ENCODE assay signal across 8 mouse cellular contexts in the genomic region with DNA sequence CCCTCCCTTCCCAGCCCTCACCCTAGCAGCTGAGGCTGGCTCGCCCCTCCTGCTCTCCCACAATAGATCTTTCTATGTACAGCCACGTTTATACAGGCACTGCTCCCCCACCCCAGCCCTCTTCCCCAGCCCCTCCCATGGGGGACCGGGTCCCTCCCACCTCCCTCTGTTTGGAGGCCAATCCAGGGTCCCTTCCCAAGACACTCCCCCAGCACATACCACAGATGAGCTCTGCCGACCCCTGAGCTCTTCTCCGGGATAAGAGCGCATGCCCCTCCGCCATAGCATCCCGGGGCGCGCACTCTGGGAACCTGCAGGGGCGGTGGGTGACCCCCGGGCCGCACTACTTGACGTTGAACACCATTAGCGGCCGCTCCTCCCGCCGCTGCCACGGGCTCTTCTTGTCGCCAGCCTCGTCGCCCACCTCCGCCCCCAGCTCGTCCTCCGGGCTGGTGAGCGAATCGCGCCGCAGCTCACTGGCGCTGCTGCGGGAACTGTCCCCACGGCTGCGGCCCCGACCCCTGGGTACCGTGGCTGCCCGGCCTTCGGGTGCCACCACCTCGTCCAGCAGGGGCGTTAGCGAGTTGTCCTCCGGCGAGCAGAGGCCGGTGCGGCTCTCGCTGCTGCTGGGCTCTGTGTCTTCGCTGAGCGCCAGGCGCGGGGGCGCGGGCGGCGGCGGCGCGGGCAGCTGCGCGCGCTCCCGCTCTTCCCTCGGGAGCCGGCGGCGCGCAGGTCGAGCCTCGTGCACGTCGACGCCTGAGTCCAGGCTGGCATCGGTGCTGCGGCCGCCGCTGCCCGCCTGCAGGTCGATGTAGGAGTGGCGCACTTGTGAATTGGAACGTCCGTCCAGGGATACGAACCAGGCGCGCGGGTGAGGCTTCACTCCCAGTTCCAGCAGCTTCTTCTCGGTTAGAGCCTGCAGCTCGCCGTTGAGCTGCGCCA. TPM values are rescaled to one million over a fixed set of nuclear protein-coding genes. Genes with fewer than 3 reads are reported as not detected.
DNase-seq lines count a peak whose midpoint lies in the region; ATAC-seq and TF ChIP-seq lines count a peak whose summit lies in the region.

No protein-coding gene starts in this region.

- peak in 1 of 2 experiments; percentile 43 for DNase-seq in spleen, adult 2 months (ENCODE audit: low read depth in 1 of 2, low spot score in 2 of 2)
- no peak for DNase-seq in spleen, adult 12 weeks (ENCODE audit: low spot score)
- peak; percentile 78 for DNase-seq in embryo, embryonic 10.5 days (ENCODE audit: low spot score)
- peak; percentile 68 to 82 for DNase-seq in gastrocnemius, postnatal 4 days (ENCODE audit: low spot score in 2 of 2)
- DNase-seq in kidney, adult 8-10 months, result peak; percentile 56 to 58
- peak; percentile 45 for DNase-seq in liver, adult 2 months (ENCODE audit: extremely low read depth, low read depth, low spot score)
- DNase-seq in yolk sac, embryonic 10.5 days (ENCODE audit: low spot score), result peak; percentile 53

- H3K27ac ChIP-seq in spleen, adult 2 months (ENCODE audit: insufficient read depth, low read length), result no peak overlapping the region
- no peak overlapping the region for H3K27ac ChIP-seq in liver, adult 2 months (replicated peaks; ENCODE audit: insufficient read depth, low read depth, low read length)
- peak overlapping the region; percentile 17 for H3K27ac ChIP-seq in midbrain, embryonic 16.5 days (ENCODE audit: low read length)

- no peak for TF ChIP-seq POLR2A in spleen, adult 2 months (IDR thresholded peaks at IDR 0.05; ENCODE audit: low read depth, low read length)
- no peak for TF ChIP-seq POLR2A in liver, adult 2 months (IDR thresholded peaks at IDR 0.05; ENCODE audit: extremely low read depth, insufficient read depth, low read length)

- peaks cover 21% of the 10 kb centered on the region for H3K4me1 ChIP-seq in spleen, adult 2 months (ENCODE audit: control insufficient read depth, insufficient read depth, insufficient read length)
- H3K4me1 ChIP-seq in liver, adult 2 months (ENCODE audit: control insufficient read depth, insufficient read depth, low read length), result peaks cover 11% of the 10 kb centered on the region
- H3K4me1 ChIP-seq in midbrain, embryonic 16.5 days (ENCODE audit: control insufficient read depth, insufficient read depth, low read length), result peaks cover 17% of the 10 kb centered on the region

- 0 out of 2 replicates have a peak, but pooled peaks cover 2% of the 10 kb centered on the region for H3K27me3 ChIP-seq in spleen, adult 2 months (ENCODE audit: control insufficient read depth, insufficient read depth, low read length)
- H3K27me3 ChIP-seq in liver, adult 2 months (ENCODE audit: control insufficient read depth, insufficient read depth, low read length), result no peaks in the 10 kb centered on the region
- no peaks in the 10 kb centered on the region for H3K27me3 ChIP-seq in midbrain, embryonic 16.5 days (ENCODE audit: control insufficient read depth, insufficient read depth, low read depth, low read length)

- WGBS in spleen, adult 2 months, result 63% methylated on average over 85 of the region's 87 CpGs
- 38% methylated on average over 87 of the region's 87 CpGs for WGBS in liver, adult 2 months
- 5% methylated on average over 81 of the region's 87 CpGs for WGBS in midbrain, embryonic 16.5 days

- no peak for TF ChIP-seq CTCF in spleen, adult 2 months (IDR thresholded peaks at IDR 0.05; ENCODE audit: extremely low read depth, insufficient read depth, insufficient read length, insufficient replicate concordance)
- peak; percentile 59 for TF ChIP-seq CTCF in liver, adult 2 months (IDR thresholded peaks at IDR 0.05; ENCODE audit: low read depth, low read length)

- ATAC-seq in midbrain, embryonic 16.5 days, result no peak

- H3K79me2 ChIP-seq in liver, adult 2 months (ENCODE audit: control insufficient read depth, insufficient read depth, low read length), result no peaks in the 10 kb centered on the region; the same call in 1 of the 2 replicates

- peaks cover 6% of the 10 kb centered on the region; the same call in 1 of the 2 replicates for H3K36me3 ChIP-seq in spleen, adult 2 months (ENCODE audit: control insufficient read depth, insufficient read depth, low read length)
- H3K36me3 ChIP-seq in liver, adult 2 months (ENCODE audit: control insufficient read depth, insufficient read depth, low read length), result peaks cover 11% of the 10 kb centered on the region; the same call in 1 of the 2 replicates
- H3K36me3 ChIP-seq in midbrain, embryonic 16.5 days (ENCODE audit: control insufficient read depth, insufficient read depth, low read length), result peaks cover 54% of the 10 kb centered on the region

- H3K9me3 ChIP-seq in midbrain, embryonic 16.5 days (replicated peaks; ENCODE audit: control insufficient read depth, low read length, poor library complexity, severe bottlenecking), result no peaks in the 10 kb centered on the region

- peak overlapping the region; percentile 77 for H3K9ac ChIP-seq in liver, adult 2 months (ENCODE audit: low read depth, low read length)
- peak overlapping the region; percentile 56 for H3K9ac ChIP-seq in midbrain, embryonic 16.5 days (ENCODE audit: low read depth, low read length)

- peak overlapping the region; percentile 48 for H3K4me2 ChIP-seq in midbrain, embryonic 16.5 days (ENCODE audit: low read length)

- H3K4me3 ChIP-seq in spleen, adult 2 months (ENCODE audit: extremely low read depth, insufficient read depth, insufficient read length), result peak overlapping the region; percentile 51; the same call in 1 of the 2 replicates
- H3K4me3 ChIP-seq in liver, adult 2 months (ENCODE audit: insufficient read depth, low read depth, low read length), result peak overlapping the region; percentile 51; the same call in 1 of the 2 replicates
- H3K4me3 ChIP-seq in midbrain, embryonic 16.5 days (ENCODE audit: low read depth, low read length), result peak overlapping the region; percentile 24

RNA-seq across cellular contexts. Expression of a gene that starts 7.3 kb away (rescaled TPM):
- polyA plus RNA-seq in spleen, adult 2 months (2012; rRNA removed), result 232 and 240 TPM in 2 replicates
- 100 to 1,000 TPM; 129 to 130 TPM for total RNA-seq in gastrocnemius, postnatal 4 days (2021)
- 53.7 and 88.7 TPM in 2 replicates for total RNA-seq in liver, adult 2 months (2014; rRNA removed)
- 155 and 176 TPM in 2 replicates for polyA plus RNA-seq in liver, adult 2 months (2012; rRNA removed)
- 65.2 and 75.8 TPM in 2 replicates for polyA plus RNA-seq in midbrain, embryonic 16.5 days (2015; fragmentation: Nextera tagmentation; extraction: Ambion mirVana)

RNA-seq across cellular contexts. Expression of a gene that starts 10.1 kb away (rescaled TPM):
- 4.1 and 5.2 TPM in 2 replicates for polyA plus RNA-seq in spleen, adult 2 months (2012; rRNA removed)
- 10 to 100 TPM; 27.4 to 43.6 TPM for total RNA-seq in gastrocnemius, postnatal 4 days (2021)
- 0.81 and 1.0 TPM in 2 replicates for total RNA-seq in liver, adult 2 months (2014; rRNA removed)
- polyA plus RNA-seq in liver, adult 2 months (2012; rRNA removed), result 1.4 and 1.8 TPM in 2 replicates
- 18.1 and 20.5 TPM in 2 replicates for polyA plus RNA-seq in midbrain, embryonic 16.5 days (2015; fragmentation: Nextera tagmentation; extraction: Ambion mirVana)

RNA-seq across cellular contexts. Expression of a gene that starts 29.6 kb away (rescaled TPM):
- 348 and 407 TPM in 2 replicates for polyA plus RNA-seq in spleen, adult 2 months (2012; rRNA removed)
- 10 to 100 TPM; 54.5 to 66.3 TPM for total RNA-seq in gastrocnemius, postnatal 4 days (2021)
- total RNA-seq in liver, adult 2 months (2014; rRNA removed), result 181 and 243 TPM in 2 replicates
- 1,099 and 1,182 TPM in 2 replicates for polyA plus RNA-seq in liver, adult 2 months (2012; rRNA removed)
- polyA plus RNA-seq in midbrain, embryonic 16.5 days (2015; fragmentation: Nextera tagmentation; extraction: Ambion mirVana), result 144 and 150 TPM in 2 replicates

RNA-seq across cellular contexts. Expression of a gene that starts 32.5 kb away (rescaled TPM):
- 60.4 and 60.8 TPM in 2 replicates for polyA plus RNA-seq in spleen, adult 2 months (2012; rRNA removed)
- total RNA-seq in gastrocnemius, postnatal 4 days (2021), result 1 to 10 TPM; 3.2 to 4.7 TPM
- 1.6 and 2.5 TPM in 2 replicates for total RNA-seq in liver, adult 2 months (2014; rRNA removed)
- 4.3 and 7.1 TPM in 2 replicates for polyA plus RNA-seq in liver, adult 2 months (2012; rRNA removed)
- 8.3 and 11.6 TPM in 2 replicates for polyA plus RNA-seq in midbrain, embryonic 16.5 days (2015; fragmentation: Nextera tagmentation; extraction: Ambion mirVana)

RNA-seq across cellular contexts. Expression of a gene that starts 44.2 kb away (rescaled TPM):
- 3.6 and 4.0 TPM in 2 replicates for polyA plus RNA-seq in spleen, adult 2 months (2012; rRNA removed)
- 1 to 10 TPM; 1.3 to 1.4 TPM for total RNA-seq in gastrocnemius, postnatal 4 days (2021)
- 1.0 and 2.5 TPM in 2 replicates for total RNA-seq in liver, adult 2 months (2014; rRNA removed)
- 1.2 and 2.1 TPM in 2 replicates for polyA plus RNA-seq in liver, adult 2 months (2012; rRNA removed)
- 151 and 155 TPM in 2 replicates for polyA plus RNA-seq in midbrain, embryonic 16.5 days (2015; fragmentation: Nextera tagmentation; extraction: Ambion mirVana)
